Mouse (Mus musculus) spleen, adult 2 months (tissue): ENCODE data around the gene Spatc1l. TPM values are rescaled to one million over a fixed set of nuclear protein-coding genes. Genes with fewer than 3 reads are reported as not detected.

ENCODE experiments used
- DNase-seq, 2 experiments: peaks; one replicate each; pipeline versions ENCODE4 v3.0.0 to v3.0.0-alpha.2; 2012 to 2021; ENCODE audit warnings: low spot score in 2 of 2, low read depth in 1 of 2
- H3K27ac ChIP-seq: fragments of 200-500 bp; 2 replicates; pipeline ENCODE4 v1.5.1; 2012; ENCODE audit warnings: low read length, inconsistent platforms; ENCODE audit not compliant: insufficient read depth
- H3K27me3 ChIP-seq: fragments of 200-500 bp; 2 replicates; pipeline ENCODE4 v1.6.1; 2012; ENCODE audit warnings: mild to moderate bottlenecking, moderate library complexity, low read length, inconsistent platforms; ENCODE audit not compliant: control insufficient read depth, insufficient read depth
- H3K36me3 ChIP-seq: fragments of 200-500 bp; 2 replicates; pipeline ENCODE4 v1.6.1; 2012; ENCODE audit warnings: mild to moderate bottlenecking, low read length, inconsistent platforms; ENCODE audit not compliant: control insufficient read depth, insufficient read depth
- H3K4me1 ChIP-seq: fragments of 200-500 bp; 2 replicates; pipeline ENCODE4 v1.6.1; 2011; ENCODE audit warnings: inconsistent platforms; ENCODE audit not compliant: control insufficient read depth, insufficient read depth, insufficient read length
- H3K4me3 ChIP-seq: fragments of 200-500 bp; 2 replicates; pipeline ENCODE4 v1.5.1; 2011; ENCODE audit warnings: mild to moderate bottlenecking, inconsistent platforms; ENCODE audit not compliant: insufficient read depth, insufficient read length; ENCODE audit errors: extremely low read depth
- CTCF ChIP-seq: fragments of 200-500 bp; IDR thresholded peaks from 2 replicates; pipeline ENCODE4 v1.5.1; 2011; ENCODE audit warnings: mild to moderate bottlenecking, inconsistent platforms; ENCODE audit not compliant: insufficient read depth, insufficient read length, insufficient replicate concordance; ENCODE audit errors: extremely low read depth
- POLR2A ChIP-seq: fragments of 200-500 bp; IDR thresholded peaks from 2 replicates; pipeline ENCODE4 v1.6.1; 2011; ENCODE audit warnings: low read depth, low read length, inconsistent platforms
- WGBS: fragments of 180-500 bp; shearing (Covaris S2); methylation state at CpG from one replicate; pipeline ENCODE4 v1.1.7; 2018; 5-methylcytosine and 5-hydroxymethylcytosine counted together
- polyA plus RNA-seq: library from polyadenylated mRNA; depleted of rRNA; stranded (reverse); fragments of >200 nt; gene quantifications from 2 replicates; pipeline ENCODE4 v1.2.3, GENCODE M21; 2012

The Spatc1l gene
- polyA plus RNA-seq, 1 experiment: not detected

- no peak for DNase-seq
- TF ChIP-seq POLR2A: no peak
- no peak for TF ChIP-seq CTCF
- 45% methylated on average over 11 of the region's 11 CpGs for WGBS
Observed at GRCm38 (mm10) chr10:76541336-76542085, 20.6 kb upstream of the Spatc1l start.

GRCm38 (mm10) chr10:76542636-76543375, 19.3 kb upstream of the Spatc1l start:
- peak in 1 of 2 experiments; percentile 13 for DNase-seq
- H3K4me1 ChIP-seq: peaks cover 8% of the 10 kb centered on the region; the same call in 1 of the 2 replicates
- peaks cover 7% of the 10 kb centered on the region for H3K36me3 ChIP-seq
- WGBS: 10% methylated on average over 10 of the region's 10 CpGs
- H3K27ac ChIP-seq: no peak overlapping the region
- no peaks in the 10 kb centered on the region for H3K27me3 ChIP-seq
- no peak overlapping the region for H3K4me3 ChIP-seq
- TF ChIP-seq POLR2A (no peak), CTCF (no peak)

More at GRCm38 (mm10) chr10:76541336-76542085, 20.6 kb upstream of the Spatc1l start:
- Histone ChIP-seq H3K27ac (no peak overlapping the region), H3K4me3 (no peak overlapping the region), H3K27me3 (no peaks in the 10 kb centered on the region), H3K4me1 (peaks cover 8% of the 10 kb centered on the region; the same call in 1 of the 2 replicates), H3K36me3 (peaks cover 7% of the 10 kb centered on the region)

- WGBS: 95% methylated on average over 8 of the region's 8 CpGs
- Histone ChIP-seq H3K4me1 (peaks cover 8% of the 10 kb centered on the region; the same call in 1 of the 2 replicates), H3K27me3 (no peaks in the 10 kb centered on the region), H3K36me3 (peaks cover 5% of the 10 kb centered on the region), H3K4me3 (no peak overlapping the region), H3K27ac (no peak overlapping the region)
- no peak for DNase-seq
- TF ChIP-seq POLR2A (no peak), CTCF (no peak)
Observed at GRCm38 (mm10) chr10:76546566-76546965, 15.5 kb upstream of the Spatc1l start.

- 95% methylated on average over 8 of the region's 8 CpGs for WGBS
- peaks cover 10% of the 10 kb centered on the region for H3K36me3 ChIP-seq
- no peaks in the 10 kb centered on the region for H3K27me3 ChIP-seq
- TF ChIP-seq POLR2A (no peak), CTCF (no peak)
- no peak overlapping the region for H3K27ac ChIP-seq
- no peak for DNase-seq
- no peak overlapping the region for H3K4me3 ChIP-seq
- no peaks in the 10 kb centered on the region for H3K4me1 ChIP-seq
Observed at GRCm38 (mm10) chr10:76548218-76548617, 13.9 kb upstream of the Spatc1l start.

GRCm38 (mm10) chr10:76550458-76550857, 11.6 kb upstream of the Spatc1l start:
- TF ChIP-seq POLR2A (no peak), CTCF (no peak)
- Histone ChIP-seq H3K27ac (no peak overlapping the region), H3K4me3 (no peak overlapping the region), H3K4me1 (no peaks in the 10 kb centered on the region), H3K36me3 (peaks cover 13% of the 10 kb centered on the region), H3K27me3 (no peaks in the 10 kb centered on the region)
- DNase-seq: no peak
- WGBS: 95% methylated on average over 5 of the region's 5 CpGs

- H3K36me3 ChIP-seq: peaks cover 13% of the 10 kb centered on the region
- no peak for DNase-seq
- H3K27ac ChIP-seq: no peak overlapping the region
- no peak overlapping the region for H3K4me3 ChIP-seq
- no peak for TF ChIP-seq CTCF
- no peak for TF ChIP-seq POLR2A
- H3K4me1 ChIP-seq: no peaks in the 10 kb centered on the region
- WGBS: 81% methylated on average over 3 of the region's 3 CpGs
- H3K27me3 ChIP-seq: no peaks in the 10 kb centered on the region
Observed at GRCm38 (mm10) chr10:76551556-76551955, 10.5 kb upstream of the Spatc1l start.
